Mouse (Mus musculus) liver, postnatal 0 days (tissue): ENCODE measurements around the gene 4933411K16Rik. TPM values are rescaled to one million over a fixed set of nuclear protein-coding genes. Genes with fewer than 3 reads are reported as not detected.

Experiments
- ATAC-seq: fragments of 200-750 bp; cut with Nextera tagmentation; 2 replicates; pipeline ENCODE4 v1.8.0; 2017; ENCODE audit warnings: mild to moderate bottlenecking, moderate library complexity
- DNase-seq: peaks from one replicate; pipeline ENCODE4 v3.0.0-alpha.2; 2016
- H3K27ac ChIP-seq: fragments of 300-500 bp; sonication (generic); 2 replicates; pipeline ENCODE4 v1.5.1; 2014; ENCODE audit warnings: antibody characterized with exemption, moderate library complexity, mild to moderate bottlenecking, low read depth
- H3K27me3 ChIP-seq: fragments of 300-500 bp; sonication (generic); 2 replicates; pipeline ENCODE4 v1.6.1; 2014; ENCODE audit warnings: low read length, control low read depth, mixed read lengths; ENCODE audit not compliant: insufficient read depth
- H3K36me3 ChIP-seq: fragments of 300-500 bp; sonication (generic); replicated peaks from 2 replicates; pipeline ENCODE4 v1.6.1; 2014; ENCODE audit warnings: mild to moderate bottlenecking, control low read depth, low read length, moderate library complexity, mixed read lengths; ENCODE audit not compliant: insufficient read depth
- H3K4me1 ChIP-seq: fragments of 300-500 bp; sonication (generic); 2 replicates; pipeline ENCODE4 v1.6.1; 2014; ENCODE audit warnings: antibody characterized with exemption, mild to moderate bottlenecking, control low read depth; ENCODE audit not compliant: insufficient read depth
- H3K4me2 ChIP-seq: fragments of 300-500 bp; sonication (generic); 2 replicates; pipeline ENCODE4 v1.6.1; 2014; ENCODE audit warnings: low read depth, mild to moderate bottlenecking, low read length, moderate library complexity, mixed read lengths
- H3K4me3 ChIP-seq: fragments of 300-500 bp; sonication (generic); 2 replicates; pipeline ENCODE4 v1.5.1; 2014; ENCODE audit warnings: low read depth, low read length
- H3K9ac ChIP-seq: fragments of 300-500 bp; sonication (generic); replicated peaks from 2 replicates; pipeline ENCODE4 v1.6.1; 2014; ENCODE audit warnings: mild to moderate bottlenecking, moderate library complexity
- H3K9me3 ChIP-seq: fragments of 300-500 bp; sonication (generic); 2 replicates; pipeline ENCODE4 v1.6.1; 2016; ENCODE audit warnings: mild to moderate bottlenecking, control low read depth, low read length, mixed read lengths
- CTCF ChIP-seq: sonication (generic); IDR thresholded peaks from 2 replicates; pipeline ENCODE4 v1.5.1; 2016; ENCODE audit warnings: antibody characterized with exemption, low read depth
- EP300 ChIP-seq: IDR thresholded peaks from 2 replicates; pipeline ENCODE4 v1.6.1; 2016; ENCODE audit warnings: antibody characterized with exemption, low read depth, mild to moderate bottlenecking
- WGBS: fragments of 180-500 bp; shearing (Covaris S2); extraction: QIAGEN DNeasy Blood & Tissue Kit; methylation state at CpG from one replicate; pipeline ENCODE4 v1.1.7; 2014; ENCODE audit not compliant: insufficient replicate concordance; 5-methylcytosine and 5-hydroxymethylcytosine counted together
- polyA plus RNA-seq: library from polyadenylated mRNA; unstranded; fragments of >200 nt; fragmentation: Nextera tagmentation; extraction: Ambion mirVana; gene quantifications from 2 replicates; pipeline ENCODE4 v1.2.1, GENCODE M21; 2015

4933411K16Rik gene
- polyA plus RNA-seq, 1 experiment from 2014 or later, result 0.40 TPM

- no peaks in the 10 kb centered on the region for H3K9me3 ChIP-seq
- WGBS, result 84% methylated on average over 7 of the region's 7 CpGs
- no peaks in the 10 kb centered on the region for H3K36me3 ChIP-seq
- H3K4me2 ChIP-seq, result no peak overlapping the region
- H3K27me3 ChIP-seq, result no peaks in the 10 kb centered on the region
- H3K4me3 ChIP-seq, result no peak overlapping the region
- ATAC-seq (no peak), DNase-seq (no peak)
- TF ChIP-seq EP300 (no peak), CTCF (no peak)
- H3K9ac ChIP-seq, result no peak overlapping the region
- H3K27ac ChIP-seq, result no peak overlapping the region
- H3K4me1 ChIP-seq, result peaks cover 16% of the 10 kb centered on the region
Observed at GRCm38 (mm10) chr19:42011123-42011522, 40.9 kb upstream of the 4933411K16Rik start.

GRCm38 (mm10) chr19:42014231-42014825, 37.7 kb upstream of the 4933411K16Rik start:
- Histone ChIP-seq H3K4me3 (no peak overlapping the region), H3K36me3 (no peaks in the 10 kb centered on the region), H3K9me3 (no peaks in the 10 kb centered on the region), H3K4me2 (no peak overlapping the region), H3K27ac (no peak overlapping the region), H3K9ac (no peak overlapping the region), H3K27me3 (no peaks in the 10 kb centered on the region), H3K4me1 (peaks cover 17% of the 10 kb centered on the region)
- 74% methylated on average over 3 of the region's 3 CpGs for WGBS
- no peak for ATAC-seq
- TF ChIP-seq CTCF (no peak), EP300 (no peak)
- no peak for DNase-seq

GRCm38 (mm10) chr19:42015001-42015400, 37.0 kb upstream of the 4933411K16Rik start:
- DNase-seq (no peak), ATAC-seq (no peak)
- Histone ChIP-seq H3K27ac (no peak overlapping the region), H3K4me3 (no peak overlapping the region), H3K9ac (no peak overlapping the region), H3K4me1 (peaks cover 22% of the 10 kb centered on the region), H3K9me3 (no peaks in the 10 kb centered on the region), H3K4me2 (no peak overlapping the region), H3K27me3 (no peaks in the 10 kb centered on the region), H3K36me3 (no peaks in the 10 kb centered on the region)
- 73% methylated on average over 6 of the region's 6 CpGs for WGBS
- no peak for TF ChIP-seq CTCF
- no peak for TF ChIP-seq EP300

GRCm38 (mm10) chr19:42016251-42016650, 35.8 kb upstream of the 4933411K16Rik start:
- WGBS, result 75% methylated on average over 4 of the region's 4 CpGs
- H3K27ac ChIP-seq, result no peak overlapping the region
- H3K27me3 ChIP-seq, result no peaks in the 10 kb centered on the region
- H3K9me3 ChIP-seq, result no peaks in the 10 kb centered on the region
- no peak for ATAC-seq
- TF ChIP-seq CTCF, result no peak
- TF ChIP-seq EP300, result no peak
- no peak overlapping the region for H3K4me2 ChIP-seq
- H3K36me3 ChIP-seq, result no peaks in the 10 kb centered on the region
- DNase-seq, result no peak
- peaks cover 22% of the 10 kb centered on the region for H3K4me1 ChIP-seq
- H3K4me3 ChIP-seq, result no peak overlapping the region
- no peak overlapping the region; the same call in 1 of the 2 replicates for H3K9ac ChIP-seq

GRCm38 (mm10) chr19:42016840-42017239, 35.2 kb upstream of the 4933411K16Rik start:
- H3K9ac ChIP-seq, result no peak overlapping the region
- peak overlapping the region; percentile 71 for H3K27ac ChIP-seq
- DNase-seq (no peak), ATAC-seq (no peak)
- no peaks in the 10 kb centered on the region for H3K36me3 ChIP-seq
- no peak overlapping the region for H3K4me3 ChIP-seq
- no peaks in the 10 kb centered on the region for H3K9me3 ChIP-seq
- WGBS, result 79% methylated on average over 5 of the region's 5 CpGs
- no peak for TF ChIP-seq EP300
- TF ChIP-seq CTCF, result no peak
- no peaks in the 10 kb centered on the region for H3K27me3 ChIP-seq
- peaks cover 22% of the 10 kb centered on the region for H3K4me1 ChIP-seq
- no peak overlapping the region for H3K4me2 ChIP-seq

GRCm38 (mm10) chr19:42017399-42018247, 34.4 kb upstream of the 4933411K16Rik start:
- DNase-seq (no peak), ATAC-seq (peak; percentile 59)
- no peak for TF ChIP-seq CTCF
- no peak for TF ChIP-seq EP300

More at GRCm38 (mm10) chr19:42017399-42018247, 34.4 kb upstream of the 4933411K16Rik start:
- Histone ChIP-seq H3K36me3 (no peaks in the 10 kb centered on the region), H3K27me3 (no peaks in the 10 kb centered on the region), H3K4me3 (no peak overlapping the region), H3K9me3 (no peaks in the 10 kb centered on the region), H3K4me1 (peaks cover 22% of the 10 kb centered on the region), H3K9ac (no peak overlapping the region), H3K27ac (peak overlapping the region; percentile 71), H3K4me2 (no peak overlapping the region)
- 51% methylated on average over 8 of the region's 8 CpGs for WGBS
